ENCODE assay signal across 9 mouse cellular contexts in genomic region chr8:94172809-94173732, GRCm38 (mm10). TPM values are rescaled to one million over a fixed set of nuclear protein-coding genes. Genes with fewer than 3 reads are reported as not detected.
DNase-seq lines count a peak whose midpoint lies in the region; ATAC-seq and TF ChIP-seq lines count a peak whose summit lies in the region.
"Had no signal": no experiment of that assay in that cellular context is flagged by ENCODE, and none has a peak within 500 bp of the region (broad histone marks: within the 10 kb centered on the region; RNA-seq: fewer than 3 reads in every experiment).

No protein-coding gene starts in this region.

- no peak for TF ChIP-seq CTCF in testis, adult 2 months (IDR thresholded peaks at IDR 0.05; ENCODE audit: control insufficient read depth, insufficient read depth, insufficient replicate concordance, low read depth, low read length)

- H3K4me2 ChIP-seq in hindbrain, embryonic 14.5 days (replicated peaks) = peak overlapping the region; percentile 94

- no peaks in the 10 kb centered on the region for H3K27me3 ChIP-seq in testis, adult 2 months (ENCODE audit: control insufficient read depth, insufficient read depth, low read length)
- peaks cover 78% of the 10 kb centered on the region for H3K27me3 ChIP-seq in hindbrain, embryonic 14.5 days (ENCODE audit: control insufficient read depth, insufficient read depth, low read length)

- TF ChIP-seq POLR2A in testis, adult 2 months (IDR thresholded peaks at IDR 0.05; ENCODE audit: control insufficient read depth, low read depth, low read length) = no peak; the same call in none of the 2 replicates

- WGBS in hindbrain, embryonic 14.5 days = 2% methylated on average over 39 of the region's 39 CpGs

- H3K4me3 ChIP-seq in testis, adult 2 months (ENCODE audit: control insufficient read depth, low read depth, low read length) = peak overlapping the region; percentile 90
- peak overlapping the region; percentile 44 for H3K4me3 ChIP-seq in hindbrain, embryonic 14.5 days (replicated peaks; ENCODE audit: low read length)

- no peak for ATAC-seq in hindbrain, embryonic 14.5 days (ENCODE audit: low FRiP score)
- ATAC-seq in megakaryocyte progenitor cell, adult 5-6 weeks (replicated peaks; ENCODE audit: poor library complexity) = peak; percentile 7

- peak; percentile 51 for DNase-seq in adrenal gland, adult 2 months
- DNase-seq in adrenal gland, postnatal 14 days = no peak
- no peak for DNase-seq in testis, postnatal 14 days (ENCODE audit: low spot score)
- DNase-seq in hindbrain, embryonic 14.5 days (ENCODE audit: low spot score) = no peak
- peak; percentile 30 for DNase-seq in thymus, postnatal 25 days
- DNase-seq in layer of hippocampus, adult 11-12 months (ENCODE audit: low spot score) = no peak

- H3K9ac ChIP-seq in hindbrain, embryonic 14.5 days = peak overlapping the region; percentile 44; the same call in 1 of the 2 replicates

- peak overlapping the region; percentile 99 for H3K27ac ChIP-seq in testis, adult 2 months (ENCODE audit: control insufficient read depth, insufficient read depth, low read depth, low read length)
- no peak overlapping the region for H3K27ac ChIP-seq in hindbrain, embryonic 14.5 days

- H3K36me3 ChIP-seq in testis, adult 2 months (ENCODE audit: control insufficient read depth, insufficient read depth, low read length) = no peaks in the 10 kb centered on the region
- H3K36me3 ChIP-seq in hindbrain, embryonic 14.5 days (replicated peaks; ENCODE audit: control insufficient read depth, insufficient read depth) = no peaks in the 10 kb centered on the region

- no peaks in the 10 kb centered on the region for H3K9me3 ChIP-seq in hindbrain, embryonic 14.5 days (ENCODE audit: control insufficient read depth, low read length)

- peaks cover 18% of the 10 kb centered on the region for H3K4me1 ChIP-seq in testis, adult 2 months (ENCODE audit: control insufficient read depth, insufficient read depth, low read length)
- peaks cover 16% of the 10 kb centered on the region for H3K4me1 ChIP-seq in hindbrain, embryonic 14.5 days (replicated peaks; ENCODE audit: control insufficient read depth, insufficient read depth, low read length)

RNA-seq across cellular contexts. Expression of gene Mt2, which starts 0.6 kb away (rescaled TPM):
- total RNA-seq in adrenal gland, adult 2 months (2021) = 100 to 1,000 TPM; 158 to 202 TPM
- polyA plus RNA-seq in adrenal gland, adult 2 months (2012; rRNA removed) = 19.3 and 19.6 TPM in 2 replicates
- 119 and 299 TPM in 2 replicates for total RNA-seq in adrenal gland, postnatal 14 days (2021)
- polyA plus RNA-seq in testis, adult 2 months (2012; rRNA removed) = 232 and 277 TPM in 2 replicates
- 15.7 and 16.9 TPM in 2 replicates for polyA plus RNA-seq in hindbrain, embryonic 14.5 days (2014; fragmentation: Nextera tagmentation; extraction: Ambion mirVana)
- total RNA-seq in megakaryocyte progenitor cell, adult 5-6 weeks (2015) = 24.5 and 53.6 TPM in 2 replicates
- total RNA-seq in megakaryocyte progenitor cell, adult 5-6 weeks (2017) = 35.6 and 47.5 TPM in 2 replicates

RNA-seq across cellular contexts. Expression of gene Mt1, which starts 5.8 kb away (rescaled TPM):
- 100 to 1,000 TPM; 282 to 394 TPM for total RNA-seq in adrenal gland, adult 2 months (2021)
- polyA plus RNA-seq in adrenal gland, adult 2 months (2012; rRNA removed) = 895 and 922 TPM in 2 replicates
- total RNA-seq in adrenal gland, postnatal 14 days (2021) = 237 and 369 TPM in 2 replicates
- 1,753 and 1,911 TPM in 2 replicates for polyA plus RNA-seq in testis, adult 2 months (2012; rRNA removed)
- polyA plus RNA-seq in hindbrain, embryonic 14.5 days (2014; fragmentation: Nextera tagmentation; extraction: Ambion mirVana) = 59.7 and 75.2 TPM in 2 replicates
- 232 and 285 TPM in 2 replicates for total RNA-seq in megakaryocyte progenitor cell, adult 5-6 weeks (2015)
- 321 and 389 TPM in 2 replicates for total RNA-seq in megakaryocyte progenitor cell, adult 5-6 weeks (2017)

RNA-seq across cellular contexts. Expression of gene Mt3, which starts 20.7 kb away (rescaled TPM):
- total RNA-seq in adrenal gland, adult 2 months (2021) = 1 to 10 TPM; 4.1 to 4.7 TPM
- 1.0 and 1.9 TPM in 2 replicates for polyA plus RNA-seq in adrenal gland, adult 2 months (2012; rRNA removed)
- 4.3 and 8.4 TPM in 2 replicates for total RNA-seq in adrenal gland, postnatal 14 days (2021)
- polyA plus RNA-seq in testis, adult 2 months (2012; rRNA removed) = 6.3 and 9.4 TPM in 2 replicates
- polyA plus RNA-seq in hindbrain, embryonic 14.5 days (2014; fragmentation: Nextera tagmentation; extraction: Ambion mirVana) = 215 and 245 TPM in 2 replicates
- total RNA-seq in megakaryocyte progenitor cell, adult 5-6 weeks (2015) = not detected in 2 replicates
- not detected in 2 replicates for total RNA-seq in megakaryocyte progenitor cell, adult 5-6 weeks (2017)

RNA-seq across cellular contexts. Expression of gene Mt4, which starts 36.1 kb away (rescaled TPM):
- not detected for total RNA-seq in adrenal gland, adult 2 months (2021)
- polyA plus RNA-seq in adrenal gland, adult 2 months (2012; rRNA removed) = not detected in 2 replicates
- total RNA-seq in adrenal gland, postnatal 14 days (2021) = not detected in 2 replicates
- polyA plus RNA-seq in testis, adult 2 months (2012; rRNA removed) = not detected in 2 replicates
- polyA plus RNA-seq in hindbrain, embryonic 14.5 days (2014; fragmentation: Nextera tagmentation; extraction: Ambion mirVana) = not detected in 2 replicates
- not detected in 2 replicates for total RNA-seq in megakaryocyte progenitor cell, adult 5-6 weeks (2015)
- total RNA-seq in megakaryocyte progenitor cell, adult 5-6 weeks (2017) = not detected in 2 replicates
- total RNA-seq: heart, postnatal 14 days had no signal

RNA-seq across cellular contexts. Expression of gene Nup93, which starts 41.3 kb away (rescaled TPM):
- 10 to 100 TPM; 12.3 to 17.5 TPM for total RNA-seq in adrenal gland, adult 2 months (2021)
- polyA plus RNA-seq in adrenal gland, adult 2 months (2012; rRNA removed) = 5.3 and 5.4 TPM in 2 replicates
- 17.1 and 20.2 TPM in 2 replicates for total RNA-seq in adrenal gland, postnatal 14 days (2021)
- polyA plus RNA-seq in testis, adult 2 months (2012; rRNA removed) = 24.9 and 27.1 TPM in 2 replicates
- 58.9 and 63.3 TPM in 2 replicates for polyA plus RNA-seq in hindbrain, embryonic 14.5 days (2014; fragmentation: Nextera tagmentation; extraction: Ambion mirVana)
- 26.7 and 32.4 TPM in 2 replicates for total RNA-seq in megakaryocyte progenitor cell, adult 5-6 weeks (2015)
- total RNA-seq in megakaryocyte progenitor cell, adult 5-6 weeks (2017) = 36.3 and 46.1 TPM in 2 replicates

Comparison
In these comparisons a context has a peak if more than half of its experiments do, and no peak if none do; other contexts are left out.
1. DNase-seq: peak in adrenal gland, adult 2 months (single experiment) and thymus, postnatal 25 days (single experiment); none in adrenal gland, postnatal 14 days (single experiment), testis, postnatal 14 days (single experiment), hindbrain, embryonic 14.5 days (single experiment) and layer of hippocampus, adult 11-12 months (single experiment).